Mouse (Mus musculus) left cerebral cortex, adult 2 months (tissue): Measurements from ENCODE around the gene Arsa. TPM values are rescaled to one million over a fixed set of nuclear protein-coding genes. Genes with fewer than 3 reads are reported as not detected.

Experiments
- DNase-seq, 2 experiments: peaks; one replicate each; pipeline ENCODE4 v3.0.0; 2021 to 2022; ENCODE audit warnings: low spot score in 2 of 2, mixed read lengths in 1 of 2; ENCODE audit errors: extremely low spot score in 1 of 2
- H3K27ac ChIP-seq: fragments of 200-600 bp; 2 replicates; pipeline ENCODE4 v1.8.1; 2022
- H3K4me3 ChIP-seq: fragments of 200-600 bp; 2 replicates; pipeline ENCODE4 v1.8.1; 2022
- CTCF ChIP-seq: fragments of 200-600 bp; IDR thresholded peaks from 2 replicates; pipeline ENCODE4 v1.8.1; 2022; ENCODE audit warnings: antibody characterized with exemption, mild to moderate bottlenecking, moderate library complexity
- intact Hi-C: fragments of 180-260 bp; cut with DNase I; formaldehyde crosslinking; loops from one replicate; pipeline ENCODE4 v1.15.1; 2025
- long read RNA-seq, 2 experiments: library from polyadenylated mRNA; stranded (forward); transcript quantifications; one replicate each; pipeline ENCODE4 v2.0.0; 2021; ENCODE audit warnings: borderline mapping rate in 2 of 2
- total RNA-seq, 2 experiments: library from RNA; stranded (reverse); gene quantifications; 2 replicates each; pipeline ENCODE4 v1.2.3; 2021

The Arsa gene
- 10 to 100 TPM; 32.0 to 33.0 TPM for total RNA-seq
- long read RNA-seq, experiment 1, partial matches to known transcripts = 20 of 23 reads
- long read RNA-seq, experiment 1, other reads (novel, unspliced or antisense) = 3 of 23 reads
- long read RNA-seq, experiment 2, partial matches to known transcripts = 24 of 29 reads
- long read RNA-seq, experiment 2, other reads (novel, unspliced or antisense) = 4 of 29 reads

DNA sequence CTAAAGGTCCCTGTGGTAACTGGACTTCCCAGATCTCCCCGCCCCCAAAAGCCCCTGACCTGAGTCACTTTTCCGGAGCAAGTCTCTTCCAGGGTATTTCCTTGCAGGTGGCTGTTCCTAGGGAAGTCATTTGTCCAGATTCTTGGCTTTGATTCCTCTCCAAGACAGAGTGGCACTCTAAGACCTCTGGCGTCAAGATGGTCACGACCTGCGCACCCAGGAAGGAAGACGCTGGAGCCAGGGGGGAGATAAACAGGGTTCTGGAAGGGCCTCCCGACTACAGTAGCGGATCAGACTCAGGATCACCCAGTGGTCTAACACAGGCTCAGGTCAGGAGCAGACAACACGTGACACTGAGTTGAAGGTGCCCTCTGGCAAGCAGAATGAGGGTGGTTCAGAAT, at the start of gene Arsa:
TSS of gene Arsa (minus strand) at position 335 of the 401 bp plus-strand sequence.
- intact Hi-C loops = loop anchor here (2.0 kb wide), 1 partner anchor 22 kb away; the partner anchor contains the start of gene Shank3
- H3K27ac ChIP-seq = peak within 1 kb of the TSS; percentile 96
- DNase-seq = no peak
- H3K4me3 ChIP-seq = peak within 1 kb of the TSS; percentile 56
- TF ChIP-seq CTCF = no peak

DNA sequence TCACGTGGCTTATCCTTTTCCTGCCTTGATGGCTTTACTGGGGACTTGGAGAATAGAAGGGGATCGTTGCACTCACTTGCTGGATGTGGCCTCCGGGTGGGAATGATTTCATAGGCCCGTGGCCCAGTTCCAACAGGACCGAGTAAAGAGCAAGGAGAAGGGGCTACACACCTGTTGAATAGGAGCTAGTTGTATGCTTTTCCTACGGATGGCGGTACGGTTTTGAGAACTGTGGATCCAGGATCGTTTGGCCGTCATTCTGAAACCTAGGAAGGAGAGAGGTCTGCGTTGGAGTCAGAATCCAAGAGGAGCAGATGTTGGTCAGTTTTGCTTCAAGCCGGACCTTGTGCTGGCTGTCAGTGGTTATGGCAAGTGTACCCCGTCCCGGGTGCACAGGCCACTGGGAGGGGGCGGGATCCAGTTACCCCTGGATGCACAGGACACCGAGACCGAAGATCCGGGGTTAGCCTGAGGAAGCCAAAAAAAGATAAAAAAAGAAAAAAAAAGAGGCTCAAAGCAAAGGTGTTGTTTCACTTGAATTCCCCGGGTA, 49.6 kb upstream of the Arsa start:
- no peak overlapping the region for H3K4me3 ChIP-seq
- intact Hi-C loops = loop anchor here (5.0 kb wide), 1 partner anchor 60 kb away; no protein-coding TSS in a partner anchor
- TF ChIP-seq CTCF = no peak
- DNase-seq = no peak
- H3K27ac ChIP-seq = no peak overlapping the region

DNA sequence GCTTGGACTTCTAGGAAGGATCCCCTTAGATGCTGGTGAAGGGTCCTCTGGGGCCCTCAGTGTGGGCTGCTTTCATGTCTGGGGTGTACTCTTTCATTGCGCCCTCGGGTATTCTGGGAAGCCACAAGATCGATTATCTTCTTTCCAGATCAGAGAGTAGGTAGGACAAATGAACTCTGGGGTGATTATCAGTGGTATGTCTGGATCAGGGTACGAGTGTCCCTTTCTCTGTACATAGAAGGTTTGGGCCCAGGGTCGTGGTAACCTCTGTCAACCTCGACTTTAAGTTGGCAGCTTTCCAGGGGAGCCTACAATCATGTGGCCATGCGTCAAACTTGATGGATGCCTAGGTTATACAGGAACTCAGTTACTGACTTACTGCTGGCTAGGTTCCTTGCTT, 48.7 kb upstream of the Arsa start:
- no peak overlapping the region for H3K27ac ChIP-seq
- no peak for DNase-seq
- intact Hi-C loops = loop anchor here (5.0 kb wide), 1 partner anchor 59 kb away; no protein-coding TSS in a partner anchor
- no peak overlapping the region for H3K4me3 ChIP-seq
- TF ChIP-seq CTCF = no peak

DNA sequence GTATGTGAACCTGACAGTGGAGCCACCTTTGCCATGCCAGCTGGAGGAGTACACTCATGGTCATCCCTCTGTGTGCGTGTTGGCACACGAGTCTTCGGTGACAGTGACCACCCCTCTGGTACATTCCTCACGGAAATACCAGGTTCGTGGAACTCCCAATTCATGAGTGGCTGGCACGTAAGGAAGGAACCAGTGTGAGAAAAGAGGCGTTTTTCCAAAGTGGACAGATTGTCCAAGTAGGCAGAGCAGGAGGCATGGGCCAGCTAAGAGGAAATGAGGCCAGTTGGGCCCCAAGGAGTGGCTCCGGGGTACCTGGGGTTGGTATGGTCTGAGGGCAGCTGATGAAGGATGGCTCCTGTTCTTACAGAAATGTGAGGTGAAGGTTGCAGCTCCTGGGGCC, 48.2 kb upstream of the Arsa start:
- TF ChIP-seq CTCF = no peak
- intact Hi-C loops = loop anchor here (5.0 kb wide), 1 partner anchor 58 kb away; no protein-coding TSS in a partner anchor
- H3K4me3 ChIP-seq = no peak overlapping the region
- peak overlapping the region; percentile 57; the same call in 1 of the 2 replicates for H3K27ac ChIP-seq
- no peak for DNase-seq

DNA sequence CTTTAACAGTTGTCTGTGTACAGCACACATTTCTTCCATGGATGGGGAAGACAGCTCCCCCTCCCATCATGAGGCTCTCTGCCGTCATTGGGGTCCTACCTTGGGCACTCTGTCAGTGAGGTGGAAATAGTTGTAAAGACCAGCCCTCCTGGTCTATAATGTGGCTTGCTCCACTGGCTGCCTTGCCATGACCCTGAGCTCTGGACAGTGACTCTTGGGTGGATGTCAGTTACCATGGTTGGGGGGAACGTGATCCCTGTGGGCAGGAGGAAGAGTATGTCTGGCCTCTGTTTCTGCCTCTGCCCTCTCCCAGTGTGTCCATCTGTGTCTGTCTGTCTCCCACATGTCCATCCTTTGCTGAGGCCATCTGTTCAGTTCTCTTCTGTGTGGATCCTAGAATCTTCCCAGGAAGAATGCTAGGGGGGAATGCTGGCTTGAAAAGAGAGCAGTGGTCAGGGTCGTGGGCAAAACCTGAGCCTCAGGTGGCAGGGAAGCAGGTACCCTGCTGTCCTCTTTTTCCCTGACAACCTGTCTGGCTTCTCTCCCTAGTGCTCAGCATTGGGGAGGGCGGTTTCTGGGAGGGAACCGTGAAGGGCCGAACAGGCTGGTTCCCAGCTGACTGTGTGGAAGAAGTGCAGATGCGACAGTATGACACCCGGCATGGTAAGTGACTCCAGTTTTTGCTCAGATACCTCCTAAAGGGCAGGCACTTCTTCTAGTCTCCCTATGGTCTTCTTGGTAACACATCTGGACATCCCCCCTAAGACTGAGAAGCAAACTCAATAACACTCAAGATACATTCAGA, 47.6 kb upstream of the Arsa start:
- no peak for TF ChIP-seq CTCF
- intact Hi-C loops = loop anchor here (5.0 kb wide), 1 partner anchor 58 kb away; no protein-coding TSS in a partner anchor
- no peak for DNase-seq
- peak overlapping the region; percentile 54 for H3K4me3 ChIP-seq
- peak overlapping the region; percentile 57 for H3K27ac ChIP-seq

DNA sequence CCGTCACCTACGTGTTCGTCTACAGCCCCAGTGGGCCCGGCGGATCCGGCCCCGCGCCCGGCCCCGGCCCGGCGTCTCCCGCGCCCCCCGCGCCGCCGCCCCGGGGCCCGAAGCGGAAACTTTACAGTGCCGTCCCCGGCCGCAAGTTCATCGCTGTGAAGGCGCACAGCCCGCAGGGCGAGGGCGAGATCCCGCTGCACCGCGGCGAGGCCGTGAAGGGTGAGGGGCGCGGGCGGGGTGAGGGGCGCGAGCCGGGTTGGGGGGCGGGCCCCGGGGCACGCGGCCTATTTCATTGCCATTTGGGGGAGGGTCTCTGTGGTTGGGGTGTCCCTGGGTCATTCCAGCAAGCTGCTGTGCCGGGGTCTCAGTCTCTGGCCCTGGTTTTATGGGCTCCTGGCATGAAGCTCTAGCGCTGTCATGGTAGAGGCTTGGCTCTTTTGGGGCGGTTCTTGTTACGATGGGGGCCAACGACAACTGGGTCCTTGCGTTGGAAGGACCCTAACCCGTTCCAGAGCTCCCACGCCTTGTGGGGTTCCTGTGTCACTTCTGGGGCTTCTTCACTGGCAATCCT, 46.9 kb upstream of the Arsa start:
- no peak for TF ChIP-seq CTCF
- intact Hi-C loops = no loop called here
- no peak for DNase-seq
- H3K4me3 ChIP-seq = peak overlapping the region; percentile 54
- H3K27ac ChIP-seq = peak overlapping the region; percentile 57; the same call in 1 of the 2 replicates

DNA sequence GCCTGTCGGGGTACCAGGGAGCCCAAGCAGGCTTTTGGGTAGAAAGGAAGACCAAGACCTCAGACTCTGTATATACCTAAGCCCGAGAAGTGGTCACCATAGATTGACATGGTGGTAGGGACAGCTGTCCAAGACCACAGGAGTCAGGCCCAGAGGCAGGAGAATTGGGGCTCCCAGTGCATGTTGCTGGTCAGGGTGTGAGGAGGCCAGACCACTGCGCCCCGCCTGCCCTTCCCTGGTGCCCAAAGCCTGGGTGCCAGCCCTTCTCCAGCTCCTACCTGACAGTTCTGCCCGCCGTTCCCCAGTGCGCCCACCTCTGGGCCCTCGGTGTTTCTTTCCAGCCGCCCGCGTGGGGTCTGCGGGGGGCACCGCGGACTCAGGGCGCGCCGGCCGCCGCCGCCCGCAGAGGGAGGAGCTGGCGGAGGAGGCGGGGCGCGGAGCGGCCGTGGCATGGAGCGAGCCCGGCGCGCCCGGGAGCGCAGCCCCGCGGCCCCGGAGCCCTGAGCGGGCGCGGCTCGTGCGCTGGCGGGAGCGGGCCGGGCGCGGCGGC, 46.1 kb upstream of the Arsa start:
- Histone ChIP-seq H3K27ac (peak overlapping the region; percentile 47; the same call in 1 of the 2 replicates), H3K4me3 (peak overlapping the region; percentile 54)
- TF ChIP-seq CTCF = no peak
- DNase-seq = peak in 1 of 2 experiments; percentile 32
- intact Hi-C loops = no loop called here

DNA sequence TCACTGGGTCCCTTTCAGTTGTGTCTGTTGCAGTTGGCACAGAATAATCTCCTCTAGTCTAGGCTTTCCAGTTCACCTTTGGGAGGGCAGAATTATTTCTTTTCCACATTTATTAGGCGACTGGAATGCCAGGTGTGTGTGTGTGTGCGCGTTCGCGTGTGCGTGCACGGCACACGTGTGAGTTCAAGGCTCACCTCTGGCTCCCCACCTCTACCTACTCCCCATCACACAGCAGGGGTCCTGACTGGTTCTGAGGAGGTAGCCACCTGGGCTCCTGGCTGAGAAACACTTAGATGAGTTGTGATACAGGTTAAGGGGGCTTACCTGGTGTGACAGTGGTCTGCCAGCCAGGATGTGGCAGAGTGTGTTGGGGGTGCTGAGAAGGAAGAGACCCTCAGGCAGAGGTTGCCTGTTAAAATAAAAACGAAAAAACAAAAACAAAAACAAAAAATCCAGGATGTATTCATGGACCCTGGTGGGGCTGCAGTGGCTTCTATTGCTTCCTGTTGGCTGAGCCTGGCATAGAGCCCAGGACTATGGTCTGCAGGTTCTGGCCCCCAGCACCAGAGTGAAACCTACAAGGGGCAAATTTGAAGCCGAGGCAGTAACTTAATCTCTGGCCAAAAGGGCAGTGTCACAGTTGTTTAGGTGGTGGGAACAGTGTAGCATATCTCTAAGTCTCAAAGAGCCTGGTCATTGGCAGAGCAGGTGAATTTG, 45.5 kb upstream of the Arsa start:
- Histone ChIP-seq H3K27ac (peak overlapping the region; percentile 32; the same call in 1 of the 2 replicates), H3K4me3 (peak overlapping the region; percentile 54)
- intact Hi-C loops = no loop called here
- no peak for TF ChIP-seq CTCF
- no peak for DNase-seq

DNA sequence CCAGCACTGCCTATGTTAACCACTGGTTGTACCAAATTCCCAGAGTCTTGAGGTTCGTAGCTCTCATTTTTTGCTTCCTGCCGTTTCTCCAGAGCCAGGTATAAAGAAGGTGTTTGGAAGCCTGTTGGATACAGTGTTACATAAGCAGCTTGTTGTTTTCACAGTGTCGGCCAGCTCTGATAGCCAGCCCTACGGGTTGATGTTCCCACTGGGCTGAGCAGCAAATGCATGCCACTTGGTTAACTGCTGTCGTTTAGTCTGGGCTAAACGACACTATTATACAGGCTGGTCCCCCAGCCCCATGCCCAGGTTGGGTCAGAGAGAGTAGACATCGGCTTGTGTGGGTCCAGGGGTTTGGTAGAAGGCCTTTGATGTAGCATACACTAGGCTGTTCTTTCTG, 44.7 kb upstream of the Arsa start:
- H3K27ac ChIP-seq = peak overlapping the region; percentile 32; the same call in 1 of the 2 replicates
- intact Hi-C loops = no loop called here
- H3K4me3 ChIP-seq = no peak overlapping the region
- no peak for TF ChIP-seq CTCF
- peak in 1 of 2 experiments; percentile 15 for DNase-seq

DNA sequence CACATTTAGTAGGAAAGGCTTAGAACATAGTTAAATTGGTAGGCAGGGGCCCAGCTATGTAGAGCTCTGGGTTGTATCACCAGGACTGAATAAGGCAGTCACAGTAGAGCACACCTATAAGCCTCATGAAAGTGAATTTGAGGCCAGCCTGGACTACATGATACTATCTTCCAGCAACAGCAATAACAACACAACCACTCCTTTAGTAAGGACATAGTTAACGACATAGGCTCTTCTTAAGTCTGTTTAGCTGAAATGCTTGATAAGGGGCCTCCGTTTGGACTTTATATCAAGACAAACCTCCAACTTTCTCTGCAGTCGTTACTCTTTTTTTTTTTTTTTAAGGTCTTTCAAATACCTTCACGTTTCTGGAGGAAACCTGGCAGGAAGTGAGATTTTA, 35.5 kb upstream of the Arsa start:
- H3K4me3 ChIP-seq = no peak overlapping the region
- intact Hi-C loops = no loop called here
- H3K27ac ChIP-seq = no peak overlapping the region
- no peak for TF ChIP-seq CTCF
- no peak for DNase-seq

DNA sequence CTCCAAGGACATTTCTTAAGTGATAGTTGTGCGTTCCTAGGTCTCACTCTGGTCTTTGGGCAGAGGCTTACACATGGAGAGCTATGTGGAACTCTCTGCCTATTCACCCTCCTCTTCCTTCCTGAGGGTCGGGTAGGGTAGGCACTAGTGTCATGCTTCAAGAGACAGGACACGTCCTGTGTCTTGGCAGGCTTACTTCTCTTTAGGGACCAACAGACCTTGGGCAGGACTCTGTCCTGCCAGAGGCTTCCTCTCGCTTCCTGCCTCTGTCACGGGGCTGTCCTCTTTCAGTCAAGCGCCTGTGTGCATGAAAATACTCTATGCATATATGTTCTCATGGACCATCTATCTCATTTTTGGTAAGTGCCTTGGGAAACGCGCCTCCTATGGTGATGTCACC, 30.5 kb upstream of the Arsa start:
- intact Hi-C loops = no loop called here
- Histone ChIP-seq H3K27ac (no peak overlapping the region), H3K4me3 (no peak overlapping the region)
- no peak for DNase-seq
- no peak for TF ChIP-seq CTCF
